Mouse (Mus musculus) right cerebral cortex, postnatal 25 days (tissue): ENCODE measurements around the gene St6galnac3.

Experiments used
- DNase-seq: peaks from one replicate; pipeline ENCODE4 v3.0.0; 2022

The St6galnac3 gene

DNA sequence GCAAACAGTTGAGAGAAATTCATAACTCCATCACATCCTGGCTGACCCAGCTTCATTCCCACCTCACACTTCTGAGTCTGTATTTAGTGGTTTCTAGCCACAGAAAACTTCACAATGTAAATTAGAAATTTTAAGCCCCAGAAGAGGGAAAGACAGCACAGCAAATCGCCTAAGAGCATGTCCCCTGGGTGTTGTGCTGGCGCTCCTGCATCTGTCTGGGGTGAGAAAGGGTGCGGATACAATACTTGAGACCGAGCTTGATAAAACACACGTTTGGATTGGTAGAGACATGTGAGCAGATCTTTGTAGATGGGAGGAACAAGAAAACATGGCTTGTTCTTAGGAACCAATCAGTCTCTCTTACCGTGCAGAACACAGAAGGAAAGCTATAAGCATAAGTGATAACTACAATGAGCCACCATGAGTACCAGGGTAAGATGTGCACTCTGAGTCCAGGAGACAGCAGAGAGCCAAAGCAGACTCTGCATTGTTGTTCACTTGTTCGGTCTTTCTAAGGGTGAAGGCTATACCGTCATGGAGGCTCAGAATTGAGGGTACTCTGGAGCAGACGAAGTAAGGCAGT, 214.8 kb downstream of the St6galnac3 start:
- no peak for DNase-seq

DNA sequence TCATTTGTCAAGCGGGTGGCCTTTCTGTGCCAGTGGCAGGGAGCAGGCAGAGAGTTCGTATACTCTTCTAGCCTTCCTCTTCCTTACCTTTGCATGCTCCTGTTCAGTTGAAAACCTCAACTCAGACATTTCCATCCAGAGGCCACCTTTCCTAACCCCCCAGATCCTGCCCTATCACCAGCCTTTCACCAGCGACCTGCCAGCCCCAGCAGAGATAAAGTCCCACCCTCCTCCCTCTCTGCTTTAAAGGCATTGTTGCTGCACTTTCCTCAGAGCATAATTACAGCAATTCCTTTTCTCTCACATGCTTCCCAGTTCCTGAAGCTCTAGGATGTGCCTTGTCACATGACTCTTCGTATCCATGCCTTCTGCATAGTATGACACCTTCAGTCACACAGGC, 215.3 kb downstream of the St6galnac3 start:
- no peak for DNase-seq

DNA sequence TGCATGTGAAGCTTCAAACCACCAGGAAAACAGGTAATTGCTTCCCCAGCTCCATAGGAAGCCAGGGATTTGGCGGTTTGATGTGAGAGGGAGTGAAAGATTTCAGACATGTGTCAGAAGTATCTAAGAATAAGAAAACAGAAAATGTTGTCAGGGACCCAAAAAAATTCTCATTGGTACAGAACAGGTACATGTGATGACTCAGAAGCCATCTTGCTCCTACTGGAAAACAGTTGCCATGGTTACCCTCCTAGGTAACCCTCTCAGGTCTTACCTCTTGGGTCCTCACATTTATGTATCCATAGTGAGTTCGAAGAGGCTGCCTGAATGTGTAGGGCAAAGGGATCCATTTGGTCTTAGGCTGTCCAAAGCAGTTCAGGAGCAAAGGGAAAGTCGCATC, 215.9 kb downstream of the St6galnac3 start:
- no peak for DNase-seq

DNA sequence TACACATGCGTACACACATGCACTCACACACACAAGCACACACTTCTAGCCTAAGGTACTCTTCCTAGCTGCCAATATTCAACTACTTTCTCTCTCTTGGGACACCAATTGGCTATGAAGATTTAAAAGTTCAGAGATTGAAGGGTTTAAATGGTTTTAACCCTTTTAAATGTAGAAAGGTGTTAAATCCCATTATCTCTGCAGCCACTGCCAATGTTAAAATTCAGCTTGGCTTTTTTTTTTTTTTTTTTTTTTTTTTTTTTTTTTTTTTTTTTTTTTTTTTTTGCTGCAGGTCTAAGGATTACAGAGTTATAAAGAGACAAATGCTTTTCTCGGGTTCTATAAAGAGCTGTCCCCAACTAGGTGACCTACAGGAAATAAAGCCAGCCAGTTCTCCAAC, 216.4 kb downstream of the St6galnac3 start:
- no peak for DNase-seq

DNA sequence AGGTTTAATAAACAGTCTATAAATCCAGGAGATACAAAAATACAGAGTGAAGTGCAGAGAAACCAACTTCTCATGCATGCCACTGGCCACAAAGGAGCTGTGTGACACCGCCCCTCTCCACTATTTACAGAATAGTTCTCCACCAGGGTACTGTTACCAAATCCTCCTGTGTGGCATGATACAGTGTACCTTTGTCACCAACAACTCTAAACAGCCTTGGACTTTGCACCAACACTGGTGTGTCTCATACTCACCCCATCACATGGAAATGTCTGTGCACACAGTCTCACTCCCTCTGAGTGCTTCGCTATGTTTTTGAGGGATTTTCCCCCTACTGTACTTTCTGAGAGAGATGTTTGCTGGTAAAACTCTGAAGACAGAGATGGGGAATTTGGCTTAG, 217.4 kb downstream of the St6galnac3 start:
- no peak for DNase-seq

DNA sequence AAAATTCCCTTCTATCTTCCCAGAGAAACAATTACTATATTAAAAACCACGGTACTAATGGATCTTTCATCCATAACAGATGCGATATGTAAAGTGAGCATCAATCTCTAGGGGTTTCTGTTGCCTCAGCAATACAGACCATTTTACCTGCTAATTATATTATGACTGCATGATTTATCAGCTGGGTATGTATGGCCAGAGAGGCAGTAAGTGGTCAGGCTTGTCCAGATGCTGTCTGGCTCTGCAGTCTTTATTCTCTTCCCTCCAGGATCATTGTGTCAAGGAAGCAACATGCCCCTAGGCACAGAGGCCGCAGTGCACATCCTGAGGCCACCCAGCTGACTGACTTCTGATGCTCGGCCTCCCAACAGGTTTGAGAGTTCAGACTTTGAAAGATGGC, 222.5 kb downstream of the St6galnac3 start:
- no peak for DNase-seq

DNA sequence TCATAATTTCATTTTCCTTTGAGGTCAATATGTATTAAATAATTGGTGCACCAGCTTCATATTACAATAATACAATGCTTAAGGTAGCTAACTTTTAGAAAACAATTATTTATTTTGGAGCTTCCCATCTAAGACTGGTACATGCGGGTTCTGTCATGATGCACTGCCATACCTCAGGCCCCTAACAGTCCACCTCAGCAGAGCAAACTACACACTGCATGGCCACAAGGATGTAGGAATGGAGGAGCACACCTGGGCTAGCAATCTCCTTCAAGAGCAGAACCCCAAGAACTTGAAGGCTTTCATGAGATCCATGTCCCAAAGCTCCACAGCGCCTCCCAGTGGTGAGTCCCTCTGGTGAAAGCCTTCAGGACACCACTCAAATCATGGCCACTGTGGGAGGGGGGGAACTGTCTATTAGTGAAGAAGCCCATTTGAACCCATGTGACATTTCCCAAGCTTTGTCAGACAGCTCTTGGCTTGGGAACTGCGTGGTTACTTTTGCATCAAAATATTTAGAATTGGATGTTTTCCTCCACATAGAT, 223.6 kb downstream of the St6galnac3 start:
- peak; percentile 60 for DNase-seq

DNA sequence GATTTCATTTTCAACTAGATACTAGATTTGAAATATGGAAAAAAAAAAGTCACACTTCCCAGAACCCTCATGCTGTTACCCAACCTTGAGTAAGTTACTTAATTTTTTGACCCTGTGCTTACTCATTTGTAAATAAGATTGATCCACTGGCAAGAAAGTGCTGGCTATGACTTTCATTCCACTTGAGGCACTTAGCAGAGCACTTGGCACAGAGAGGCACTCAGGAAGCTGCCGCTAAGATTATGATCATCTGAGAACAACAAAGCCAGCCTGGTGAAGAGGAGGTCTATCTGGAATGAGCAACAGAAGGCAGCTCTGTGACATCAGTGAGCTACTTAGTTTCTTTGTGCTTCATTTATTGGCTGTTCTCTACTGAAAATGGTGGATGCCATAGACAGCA, 232.0 kb downstream of the St6galnac3 start:
- DNase-seq = no peak

DNA sequence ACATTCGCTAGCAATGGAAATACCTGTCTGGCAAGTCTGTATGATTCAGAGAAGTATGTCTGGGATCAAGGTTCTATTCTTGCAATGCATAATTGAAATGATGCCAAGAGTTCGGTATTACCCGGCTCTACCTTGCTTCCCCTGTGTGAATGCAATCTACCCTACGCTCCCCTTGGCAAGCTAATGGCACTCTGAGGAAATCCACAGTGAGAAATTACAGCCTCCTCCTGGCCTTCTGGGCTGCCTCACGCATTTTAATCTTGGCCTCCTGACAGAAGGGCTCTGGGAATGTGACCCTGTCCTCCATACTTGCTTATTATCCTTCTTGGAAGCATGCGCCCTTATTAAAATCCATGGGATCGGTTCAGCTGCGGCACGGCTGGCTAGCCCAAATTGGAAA, 235.3 kb downstream of the St6galnac3 start:
- DNase-seq = no peak

DNA sequence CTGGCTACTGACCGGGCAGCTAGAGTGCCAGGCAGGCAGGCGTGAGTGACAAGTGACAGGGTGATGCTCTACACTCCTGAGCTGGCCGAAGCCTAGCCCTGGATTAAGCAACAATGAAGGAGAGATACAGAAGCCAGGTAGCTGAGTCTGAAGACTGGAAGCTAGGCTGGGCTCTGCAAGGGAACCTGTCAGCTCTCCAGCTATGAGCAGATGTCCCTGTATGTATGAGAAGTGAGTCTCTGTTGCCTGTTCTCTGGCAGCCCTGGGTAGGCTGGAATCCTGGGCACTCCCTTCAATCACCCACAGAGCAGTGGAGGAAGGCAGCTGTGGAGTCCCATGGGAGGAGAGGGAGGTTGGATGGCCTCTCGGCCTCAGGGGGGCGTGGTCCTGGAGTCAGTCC, 236.0 kb downstream of the St6galnac3 start:
- DNase-seq = no peak

DNA sequence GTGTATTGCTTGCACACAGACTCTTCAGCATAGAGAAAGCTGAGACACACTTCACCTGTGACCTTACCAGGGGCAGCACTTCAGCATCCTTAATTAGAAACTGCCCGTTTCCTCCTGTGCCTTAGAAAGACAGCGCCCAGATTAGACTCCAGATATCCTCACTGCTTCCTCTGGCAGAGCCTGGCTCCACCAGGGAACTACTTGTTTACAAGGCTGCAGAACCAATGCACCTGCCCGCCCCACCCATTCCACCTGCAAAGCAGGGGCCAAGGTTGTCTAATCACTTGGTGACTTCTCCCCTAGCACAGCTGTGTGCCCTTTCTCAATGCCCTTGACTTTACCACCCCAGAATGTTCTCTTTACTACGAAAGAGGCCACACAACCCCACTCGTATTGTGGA, 239.8 kb downstream of the St6galnac3 start:
- no peak for DNase-seq

DNA sequence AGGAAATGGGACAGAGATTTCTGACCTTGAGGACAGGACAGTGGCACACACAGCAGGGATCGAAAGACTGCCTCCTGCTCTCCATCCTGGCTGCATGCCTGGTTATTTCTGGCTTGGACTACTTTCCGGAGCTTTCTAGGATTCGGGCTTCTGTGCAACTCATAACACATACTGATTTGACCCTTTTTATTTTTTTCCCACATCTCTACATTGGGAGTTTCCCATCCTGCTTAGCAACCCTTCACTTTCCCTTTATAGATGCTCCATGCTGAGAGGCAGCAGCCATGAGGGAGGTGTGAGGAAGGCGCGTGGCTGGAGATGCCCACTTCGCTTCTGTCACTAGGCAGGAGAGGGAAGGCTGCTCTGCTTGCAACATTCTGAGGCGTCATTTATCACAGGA, 240.3 kb downstream of the St6galnac3 start:
- DNase-seq = peak; percentile 81

DNA sequence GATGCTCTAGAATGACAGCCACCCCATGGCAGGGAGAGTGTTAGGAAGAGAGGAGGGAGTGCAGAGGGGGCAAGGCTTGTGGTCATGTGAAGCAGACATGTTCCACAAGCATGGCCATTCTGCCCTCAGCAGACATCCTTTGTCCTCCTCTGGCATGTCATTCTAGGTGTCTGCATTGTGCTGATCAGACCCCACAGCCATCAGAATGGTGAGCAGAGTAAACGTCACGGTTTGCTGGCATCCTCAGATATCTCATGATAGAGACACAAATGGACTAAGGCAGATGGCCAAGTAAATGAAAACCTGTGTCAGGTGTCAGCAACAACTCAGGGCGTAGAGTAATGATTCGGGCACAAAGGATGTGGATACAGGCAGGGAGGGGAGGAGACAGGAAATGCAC, 241.3 kb downstream of the St6galnac3 start:
- no peak for DNase-seq

DNA sequence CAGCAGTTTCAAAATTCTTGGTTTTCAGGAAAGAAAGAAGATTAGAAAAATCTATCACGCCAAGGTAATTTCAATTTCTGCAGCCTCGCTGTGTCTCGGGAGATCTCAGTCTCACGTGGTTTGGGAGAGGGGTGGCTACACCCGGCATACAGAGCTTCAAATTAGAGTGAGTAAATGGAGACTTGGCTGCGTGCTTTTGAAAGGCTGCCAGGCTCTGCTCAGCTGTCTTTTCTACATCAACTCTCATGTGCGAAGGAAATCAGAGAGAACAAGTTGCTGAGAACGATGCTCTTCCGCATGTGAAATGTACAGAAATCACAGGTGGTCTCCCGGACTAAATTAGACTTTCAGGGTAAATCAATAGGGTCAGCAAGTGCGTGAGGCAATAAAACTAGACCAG, 242.9 kb downstream of the St6galnac3 start:
- DNase-seq = peak; percentile 60

DNA sequence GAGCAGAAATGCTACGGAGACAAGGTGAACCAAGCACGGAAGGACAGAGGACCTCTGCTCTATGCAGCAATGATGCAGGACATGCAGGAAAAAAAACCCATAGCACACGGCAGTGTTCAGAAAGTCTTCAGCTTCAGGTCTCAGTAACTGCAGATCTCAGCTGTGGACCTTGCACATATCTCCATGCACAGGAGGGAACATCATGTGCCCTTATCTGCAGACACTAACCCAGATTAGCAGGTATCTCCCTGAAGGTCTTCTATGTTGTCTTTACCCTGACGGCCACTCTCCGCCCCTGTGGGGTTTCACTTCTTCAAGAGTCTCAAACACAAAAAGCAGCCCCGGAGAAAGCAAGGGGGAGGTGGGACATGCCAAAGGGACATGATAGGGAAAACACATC, 244.0 kb downstream of the St6galnac3 start:
- DNase-seq = no peak

DNA sequence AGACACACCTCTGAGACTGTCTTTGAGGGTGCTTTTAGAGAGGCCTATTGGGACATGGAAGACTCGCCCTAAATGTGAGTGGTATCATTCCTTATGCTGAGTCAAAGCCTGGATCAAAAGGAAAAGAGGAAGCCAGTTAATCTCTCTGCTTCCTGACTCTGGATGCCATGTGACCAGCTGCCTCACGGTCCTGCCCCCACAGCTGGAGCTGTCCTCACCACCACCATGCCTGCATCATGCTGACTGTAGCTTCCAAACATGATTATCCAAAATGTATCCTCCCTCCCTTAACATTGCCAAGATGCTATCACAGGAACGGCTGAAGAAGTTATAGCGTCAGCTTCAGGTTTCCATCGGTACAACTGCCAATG, 244.4 kb downstream of the St6galnac3 start:
- no peak for DNase-seq

DNA sequence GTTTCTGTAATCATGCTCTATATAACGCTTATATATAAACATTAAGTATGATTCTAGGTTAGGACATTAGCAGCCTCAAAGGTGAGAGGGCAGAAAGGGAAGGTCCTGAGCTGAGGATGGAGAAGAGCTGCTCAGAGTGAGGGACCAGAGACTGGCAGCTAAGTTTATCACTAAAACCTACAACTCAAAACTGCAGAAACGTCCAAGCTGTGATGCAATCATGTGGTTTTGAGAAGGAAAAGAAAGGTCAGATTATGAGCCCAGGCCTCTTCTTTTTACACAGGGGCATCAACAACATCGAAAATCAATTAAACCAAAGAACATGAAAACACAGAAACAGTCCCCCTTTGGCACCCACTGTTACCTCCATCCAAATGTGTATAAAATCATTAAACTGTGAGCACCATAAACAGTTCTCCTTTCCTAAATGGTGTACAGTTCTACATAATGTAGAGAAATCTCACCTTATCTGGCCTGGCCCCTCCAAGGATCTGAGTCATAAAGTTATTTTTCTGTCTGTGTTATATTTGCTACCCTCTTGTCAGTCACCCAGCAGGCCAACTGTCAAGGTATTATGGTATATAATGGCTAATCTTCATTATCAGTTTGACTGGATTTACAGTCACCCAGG, 244.9 kb downstream of the St6galnac3 start:
- DNase-seq = no peak

DNA sequence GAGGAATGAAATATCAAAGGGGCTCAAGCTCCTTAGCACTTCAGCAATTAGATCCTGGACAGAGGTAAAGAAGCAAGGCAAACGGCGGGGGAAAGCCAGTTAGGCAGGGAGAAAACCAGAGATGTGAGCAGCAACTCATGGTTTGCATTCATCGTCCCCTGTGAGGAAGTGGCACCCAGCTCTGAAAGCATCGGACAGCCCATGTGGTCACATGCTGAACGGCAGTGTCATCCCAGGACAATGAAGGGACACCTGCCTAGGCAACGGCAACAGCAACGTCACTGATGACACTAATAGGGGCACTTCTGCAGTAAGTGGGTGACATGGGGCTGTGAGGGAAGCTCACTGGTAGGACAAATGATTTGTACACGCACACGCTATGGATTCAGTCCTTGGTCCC, 249.1 kb downstream of the St6galnac3 start:
- no peak for DNase-seq

DNA sequence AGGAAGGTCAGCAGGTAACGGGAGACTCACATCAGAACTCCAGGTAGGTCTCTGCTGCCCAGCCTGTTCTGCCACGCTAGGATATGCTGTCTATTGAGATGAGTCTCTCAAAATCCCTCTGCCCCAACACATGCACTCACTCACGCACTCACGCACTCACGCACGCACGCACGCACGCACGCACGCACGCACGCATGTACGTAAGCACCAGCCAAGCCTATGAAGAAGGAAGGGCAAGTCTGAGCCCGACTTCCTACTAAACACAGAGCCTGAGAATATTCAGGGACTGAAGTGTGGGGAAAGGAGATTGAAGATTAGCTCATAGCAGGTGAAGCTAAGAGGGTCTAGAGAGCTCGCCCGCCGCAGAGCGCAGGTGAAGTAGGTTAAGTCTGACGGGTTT, 249.5 kb downstream of the St6galnac3 start:
- DNase-seq = no peak

DNA sequence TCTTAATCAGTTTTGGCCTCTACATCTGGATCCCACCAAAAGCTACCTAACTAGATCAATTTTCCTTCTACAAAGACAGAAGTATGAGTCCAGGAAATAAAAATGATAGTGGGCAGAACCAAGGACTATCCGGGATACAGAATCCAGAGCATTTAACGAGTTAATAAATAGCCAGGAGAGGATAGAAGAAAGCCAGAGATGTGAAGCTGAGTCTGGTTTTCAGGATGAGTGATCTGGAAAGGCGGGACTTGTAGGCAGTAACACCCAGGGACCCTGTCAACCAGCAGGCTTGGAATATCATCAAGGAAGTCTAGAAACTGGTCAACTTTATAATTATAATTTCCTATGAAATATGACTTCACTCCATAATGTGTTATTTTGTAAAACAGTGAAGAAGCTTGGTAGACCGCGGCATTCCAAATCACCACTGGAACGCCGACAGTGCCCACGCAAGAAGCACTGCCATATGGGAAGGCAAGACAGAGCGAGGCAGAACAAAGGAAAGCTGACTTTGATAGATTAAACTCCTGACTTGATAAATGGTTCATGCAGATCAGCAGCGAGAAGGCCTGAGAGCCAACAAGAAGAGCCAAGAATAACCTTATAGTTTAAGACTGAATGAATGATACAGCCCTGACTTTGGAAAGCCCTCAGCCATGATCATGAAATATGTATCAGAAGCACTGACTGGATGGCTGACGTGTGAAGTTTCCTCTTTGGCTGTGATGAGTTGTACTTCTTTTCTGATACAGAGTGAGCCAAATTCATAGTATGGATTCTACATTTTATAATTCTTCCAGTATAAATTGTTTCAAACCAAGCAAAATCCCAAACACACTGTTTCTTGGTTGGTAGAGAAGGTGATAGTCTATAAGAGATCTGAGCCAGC, 252.1 kb downstream of the St6galnac3 start:
- DNase-seq = peak; percentile 25

DNA sequence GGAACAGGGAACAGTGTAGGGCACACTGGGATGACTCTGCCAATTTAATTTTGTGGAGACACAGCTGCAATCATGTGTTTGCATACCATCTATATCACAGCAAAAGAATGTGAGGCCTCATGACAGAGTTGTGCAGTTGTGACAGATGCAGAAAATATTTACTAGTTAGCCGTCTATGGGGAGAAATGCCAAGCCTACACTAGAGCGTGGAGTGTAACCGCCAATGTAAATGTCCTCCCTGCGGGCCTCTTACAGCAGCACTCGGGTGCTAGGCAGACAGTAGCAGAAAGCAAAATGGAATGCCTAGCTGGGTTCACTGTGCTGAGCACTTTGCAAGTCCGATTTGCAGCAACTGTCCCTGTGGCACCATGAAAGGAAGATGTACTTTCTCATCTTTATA, 261.1 kb downstream of the St6galnac3 start:
- no peak for DNase-seq

DNA sequence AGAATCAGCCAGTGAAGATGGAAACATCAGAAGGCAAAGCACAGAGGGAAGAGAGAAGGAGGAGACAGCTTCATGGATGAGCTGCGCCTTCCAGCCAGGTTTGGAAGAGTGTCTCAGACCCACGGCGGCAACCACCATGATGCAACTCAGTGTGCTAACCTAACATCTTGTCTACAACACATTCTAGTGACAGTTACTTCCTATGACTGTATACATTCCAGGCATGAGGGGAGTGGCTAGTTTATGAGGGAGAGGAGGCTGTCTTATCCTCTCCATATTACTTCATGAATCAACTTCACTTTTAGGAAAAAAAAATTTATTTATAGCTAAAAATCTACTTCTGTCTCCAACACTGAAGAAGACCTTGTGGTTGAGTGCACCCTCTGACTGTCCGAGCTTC, 264.8 kb downstream of the St6galnac3 start:
- no peak for DNase-seq

DNA sequence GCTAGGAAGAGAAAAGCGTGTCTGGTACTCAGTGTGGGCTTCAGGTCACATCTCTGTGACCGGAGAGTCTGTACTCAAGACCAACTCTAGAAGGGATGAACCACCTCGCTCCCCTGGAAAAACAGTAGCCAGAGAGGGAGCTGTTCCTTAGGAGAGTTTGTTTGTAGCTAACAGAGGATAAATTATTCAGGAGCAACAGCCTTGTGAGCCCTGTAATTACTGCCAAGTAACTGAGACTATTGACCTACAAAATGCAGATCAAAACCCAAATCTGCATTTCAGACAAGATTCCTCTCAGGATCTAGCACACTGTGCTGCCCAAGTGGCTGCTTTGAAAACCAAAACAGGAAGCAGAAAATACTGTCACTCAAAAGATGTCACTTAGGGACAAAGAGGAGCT, 266.4 kb downstream of the St6galnac3 start:
- DNase-seq = no peak

DNA sequence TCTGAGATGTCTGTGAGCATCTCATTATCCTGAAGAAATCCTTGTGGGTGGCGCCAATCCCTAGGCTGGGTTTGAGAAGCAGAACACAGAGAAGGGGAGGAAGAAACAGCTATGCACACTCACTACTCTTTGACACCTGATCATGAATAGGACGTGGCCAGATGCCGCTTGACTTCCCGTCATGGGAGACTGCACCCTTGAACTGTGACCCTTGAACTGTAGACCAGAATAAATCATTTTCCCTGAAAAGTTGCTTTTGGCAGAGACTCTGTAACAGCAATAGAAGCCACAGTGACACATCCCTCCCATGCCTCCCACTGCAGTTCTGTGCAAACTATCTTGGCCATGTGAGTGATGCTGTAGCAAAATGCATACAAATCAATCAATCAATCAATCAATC, 267.3 kb downstream of the St6galnac3 start:
- no peak for DNase-seq
